Mouse (Mus musculus) ES-Bruce4 (cell line): ENCODE results near the gene Fgfr2. TPM values are rescaled to one million over a fixed set of nuclear protein-coding genes. Genes with fewer than 3 reads are reported as not detected.

Experiments used
- H3K27ac ChIP-seq: 2 replicates; pipeline ENCODE4 v1.5.1; 2012; ENCODE audit warnings: low read length, inconsistent platforms; ENCODE audit not compliant: insufficient read depth
- H3K27me3 ChIP-seq: 2 replicates; pipeline ENCODE4 v1.6.1; 2012; ENCODE audit warnings: mild to moderate bottlenecking, low read length, inconsistent platforms; ENCODE audit not compliant: control insufficient read depth, poor library complexity, insufficient read depth, severe bottlenecking
- H3K36me3 ChIP-seq: 2 replicates; pipeline ENCODE4 v1.6.1; 2012; ENCODE audit warnings: inconsistent platforms, mild to moderate bottlenecking, low read length, moderate library complexity; ENCODE audit not compliant: control insufficient read depth, poor library complexity, insufficient read depth, severe bottlenecking
- H3K4me1 ChIP-seq: one replicate; pipeline ENCODE4 v1.8.1; 2011; ENCODE audit warnings: low read length; ENCODE audit not compliant: control insufficient read depth, insufficient read depth
- H3K4me3 ChIP-seq: 2 replicates; pipeline ENCODE4 v1.5.1; 2011; ENCODE audit warnings: low read depth, mild to moderate bottlenecking, low read length
- H3K9ac ChIP-seq: 2 replicates; pipeline ENCODE4 v1.6.1; 2012; ENCODE audit warnings: low read depth, mild to moderate bottlenecking, inconsistent platforms; ENCODE audit not compliant: poor library complexity, severe bottlenecking
- H3K9me3 ChIP-seq: replicated peaks from 2 replicates; pipeline ENCODE4 v1.6.1; 2012; ENCODE audit warnings: mild to moderate bottlenecking, low read length, inconsistent platforms; ENCODE audit not compliant: control insufficient read depth, poor library complexity, insufficient read depth, severe bottlenecking
- CTCF ChIP-seq: IDR thresholded peaks from one replicate; pipeline ENCODE4 v1.8.1; 2011; ENCODE audit warnings: low read depth, low read length
- EP300 ChIP-seq: IDR thresholded peaks from 2 replicates; pipeline ENCODE4 v1.6.1; 2011; ENCODE audit warnings: low read depth, low read length; ENCODE audit not compliant: insufficient read depth
- POLR2A ChIP-seq: IDR thresholded peaks from one replicate; pipeline ENCODE4 v1.8.1; 2011; ENCODE audit warnings: low read length; ENCODE audit not compliant: insufficient read depth
- polyA plus RNA-seq: library from polyadenylated mRNA; stranded (reverse); fragments of >200 nt; gene quantifications from 2 replicates; pipeline ENCODE4 v1.2.4, GENCODE M21; 2011; ENCODE audit warnings: low read depth; ENCODE audit not compliant: missing spikeins, insufficient read depth, insufficient read length

Fgfr2 gene
- polyA plus RNA-seq, 1 experiment: 34.8 TPM

DNA sequence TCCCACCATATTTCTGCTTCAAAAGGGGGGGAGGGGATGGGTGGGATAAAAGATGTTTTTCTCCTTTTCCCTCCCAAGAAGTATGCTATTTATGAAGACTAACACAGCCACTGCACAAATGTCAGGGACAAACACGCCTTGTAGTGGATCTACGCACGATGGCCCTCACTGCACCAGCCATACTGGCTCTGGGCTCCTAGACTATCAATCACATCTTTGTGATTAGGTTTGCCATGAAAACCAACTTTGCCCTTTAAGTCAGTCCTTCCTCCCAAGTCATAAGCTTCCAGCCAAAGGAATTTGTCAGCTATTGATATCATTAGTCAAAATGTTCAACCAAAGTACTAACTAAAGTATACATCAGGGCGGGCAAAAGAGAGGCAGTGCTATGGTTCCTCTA, 95.2 kb downstream of the Fgfr2 start:
- no peaks in the 10 kb centered on the region for H3K27me3 ChIP-seq
- H3K9ac ChIP-seq: no peak overlapping the region
- no peak overlapping the region for H3K4me3 ChIP-seq
- H3K9me3 ChIP-seq: no peaks in the 10 kb centered on the region
- H3K36me3 ChIP-seq: peaks cover 43% of the 10 kb centered on the region
- peaks cover 8% of the 10 kb centered on the region for H3K4me1 ChIP-seq
- H3K27ac ChIP-seq: no peak overlapping the region
- TF ChIP-seq EP300 (no peak), POLR2A (no peak), CTCF (no peak)

DNA sequence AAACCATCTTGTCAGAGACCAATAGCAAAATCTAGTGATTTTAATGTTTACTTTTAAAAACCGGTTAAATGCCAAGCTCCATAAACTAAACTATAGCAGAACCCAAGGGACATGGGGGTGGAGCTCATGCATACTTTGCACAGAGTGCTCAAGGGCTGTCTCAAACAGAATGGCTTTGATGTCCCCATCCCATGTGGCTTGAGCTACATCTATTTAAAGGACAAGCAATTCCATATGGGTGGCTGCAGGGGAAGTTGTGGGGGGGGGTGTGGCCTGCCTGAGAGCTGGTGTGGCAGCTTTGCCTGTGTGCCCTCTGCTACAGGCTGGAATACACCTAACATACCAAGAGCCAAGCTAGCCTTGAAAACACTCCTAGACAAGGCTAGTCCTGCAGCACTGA, 98.5 kb downstream of the Fgfr2 start:
- Histone ChIP-seq H3K4me3 (no peak overlapping the region), H3K27ac (no peak overlapping the region), H3K9ac (no peak overlapping the region), H3K27me3 (no peaks in the 10 kb centered on the region), H3K9me3 (no peaks in the 10 kb centered on the region), H3K4me1 (peaks cover 14% of the 10 kb centered on the region), H3K36me3 (peaks cover 30% of the 10 kb centered on the region)
- TF ChIP-seq POLR2A (no peak), EP300 (no peak), CTCF (no peak)

DNA sequence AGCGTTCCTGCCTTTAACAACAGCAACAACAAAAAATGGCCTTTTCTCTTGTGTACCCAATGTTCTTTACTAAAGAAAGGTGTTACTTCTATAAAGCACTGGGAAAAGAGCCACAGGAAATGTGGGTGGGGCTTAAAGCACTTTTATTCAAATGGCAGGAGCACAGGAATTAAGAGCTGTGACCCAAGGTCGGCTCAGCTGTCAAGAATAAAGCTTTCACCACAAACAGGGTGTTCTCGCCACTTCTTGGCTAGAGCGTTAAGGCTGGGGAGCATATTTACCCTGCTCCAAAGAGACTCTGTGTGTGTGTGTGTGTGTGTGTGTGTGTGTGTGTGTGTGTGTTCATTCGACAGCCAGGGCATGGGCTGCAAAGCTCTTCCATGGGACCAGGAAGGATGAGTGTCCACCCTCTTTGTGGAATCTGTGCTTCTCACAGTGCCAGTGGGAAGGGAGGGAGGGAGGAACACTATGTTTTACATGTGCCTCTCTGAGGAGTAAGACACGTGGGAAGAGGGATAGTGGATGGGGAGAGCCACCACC, 103.6 kb downstream of the Fgfr2 start:
- H3K27ac ChIP-seq: no peak overlapping the region
- H3K36me3 ChIP-seq: peaks cover 33% of the 10 kb centered on the region
- H3K9ac ChIP-seq: no peak overlapping the region
- H3K27me3 ChIP-seq: no peaks in the 10 kb centered on the region
- peaks cover 10% of the 10 kb centered on the region for H3K4me1 ChIP-seq
- no peaks in the 10 kb centered on the region for H3K9me3 ChIP-seq
- TF ChIP-seq EP300 (no peak), POLR2A (no peak), CTCF (no peak)
- no peak overlapping the region for H3K4me3 ChIP-seq

DNA sequence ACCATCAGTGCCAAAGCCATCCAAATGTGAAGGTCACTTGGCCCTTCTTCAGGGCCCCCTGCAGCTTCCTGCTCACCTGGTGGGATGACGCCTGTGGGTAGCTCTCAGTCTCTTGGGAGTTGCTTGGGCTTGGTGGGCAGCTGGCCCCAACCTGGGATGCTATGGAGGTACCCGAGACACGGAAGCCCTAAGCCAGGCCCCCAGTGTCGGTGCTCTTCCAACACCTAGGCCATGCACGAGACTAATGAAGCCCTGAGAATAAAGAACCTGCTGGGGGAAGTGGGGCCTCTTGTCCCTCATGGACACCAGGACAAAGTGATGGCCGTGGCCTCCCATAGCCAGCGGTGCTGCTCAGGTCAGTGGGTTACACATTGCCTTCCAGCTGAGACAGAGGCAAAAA, 104.2 kb downstream of the Fgfr2 start:
- peaks cover 12% of the 10 kb centered on the region for H3K4me1 ChIP-seq
- peaks cover 36% of the 10 kb centered on the region for H3K36me3 ChIP-seq
- no peak overlapping the region for H3K9ac ChIP-seq
- no peak overlapping the region for H3K4me3 ChIP-seq
- TF ChIP-seq POLR2A (no peak), CTCF (no peak), EP300 (no peak)
- no peaks in the 10 kb centered on the region for H3K9me3 ChIP-seq
- no peaks in the 10 kb centered on the region for H3K27me3 ChIP-seq
- H3K27ac ChIP-seq: no peak overlapping the region

DNA sequence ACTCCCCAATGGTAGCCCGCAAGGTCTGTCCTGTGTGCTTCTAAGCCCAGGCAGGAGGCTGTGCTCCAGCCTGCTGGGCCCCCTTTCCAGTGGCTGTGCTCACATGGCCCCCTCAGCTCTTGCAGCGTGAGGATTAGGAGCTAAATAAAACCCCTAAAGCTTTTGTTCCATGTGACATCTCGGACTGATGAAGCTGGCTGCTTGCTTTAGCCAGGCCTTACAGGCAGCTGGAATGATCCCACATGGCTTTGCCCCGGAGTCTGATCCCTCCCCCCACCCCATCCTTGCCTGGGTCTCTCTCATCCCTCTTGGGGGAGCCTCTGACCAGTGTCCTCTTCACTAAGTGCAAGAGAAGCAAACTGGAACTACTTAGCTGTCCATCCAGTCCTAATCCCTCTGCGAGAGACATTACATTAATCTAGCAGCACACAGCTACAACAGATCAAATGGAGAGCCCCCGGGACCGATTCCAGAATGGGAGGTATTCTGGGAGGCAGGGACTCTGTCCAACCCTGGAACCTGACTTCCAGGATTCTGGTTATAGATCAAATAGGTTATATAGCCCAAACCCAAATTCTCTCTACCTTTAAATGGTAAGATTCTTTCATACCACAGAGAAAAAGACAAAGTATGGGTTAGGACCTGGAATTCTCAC, 107.6 kb downstream of the Fgfr2 start:
- Histone ChIP-seq H3K27me3 (no peaks in the 10 kb centered on the region), H3K9me3 (no peaks in the 10 kb centered on the region), H3K4me1 (peaks cover 17% of the 10 kb centered on the region), H3K9ac (no peak overlapping the region), H3K36me3 (peaks cover 38% of the 10 kb centered on the region), H3K27ac (no peak overlapping the region), H3K4me3 (no peak overlapping the region)
- TF ChIP-seq EP300 (no peak), CTCF (no peak), POLR2A (no peak)

DNA sequence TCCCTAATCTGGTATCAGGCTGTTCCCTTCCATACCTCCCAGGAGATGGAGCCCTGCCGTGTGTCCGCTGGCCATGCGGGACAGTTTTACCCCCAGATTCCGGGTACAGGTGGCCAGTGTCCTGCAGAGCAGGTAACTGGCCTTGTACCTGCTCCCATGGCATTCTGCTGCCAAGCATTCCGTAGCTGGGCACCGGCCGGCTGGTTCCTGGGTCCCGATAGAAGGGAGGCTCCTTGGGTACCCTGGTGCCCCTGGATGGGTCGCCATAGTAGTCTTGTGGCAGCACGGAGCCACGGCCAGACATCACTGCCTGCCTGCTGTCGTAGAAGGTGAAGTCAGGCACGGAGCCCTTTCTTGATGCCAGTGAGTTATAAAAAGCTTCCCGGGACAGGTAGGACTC, 108.5 kb downstream of the Fgfr2 start:
- H3K9ac ChIP-seq: no peak overlapping the region
- H3K36me3 ChIP-seq: peaks cover 41% of the 10 kb centered on the region
- peaks cover 9% of the 10 kb centered on the region for H3K4me1 ChIP-seq
- no peak overlapping the region for H3K4me3 ChIP-seq
- no peaks in the 10 kb centered on the region for H3K9me3 ChIP-seq
- TF ChIP-seq EP300 (no peak), POLR2A (no peak), CTCF (no peak)
- H3K27me3 ChIP-seq: no peaks in the 10 kb centered on the region
- no peak overlapping the region for H3K27ac ChIP-seq
